Mouse (Mus musculus) mouse trophoblast stem cell (cell line): ENCODE results near the gene Lix1l.
"Not testable (repeated sequence)": the region's sequence is repeated elsewhere in the genome, so short reads cannot be mapped to it uniquely, and the experiment has no call there.

Experiments
- in situ Hi-C, 2 experiments: fragments of 300-500 bp; cut with MseI, MboI; formaldehyde crosslinking; loops; 2 replicates in 1 of 2; 3 replicates in 1 of 2; pipeline ENCODE4 v1.15.1; 2025

Lix1l gene

GRCm38 (mm10) chr3:96581771-96582515 is 19.0 kb upstream of the Lix1l start:
- in situ Hi-C loops, result loop anchor here (5.0 kb wide), 1 partner anchor 35 kb away; no protein-coding TSS in a partner anchor

GRCm38 (mm10) chr3:96583386-96583785 is 17.6 kb upstream of the Lix1l start:
- in situ Hi-C loops, result loop anchor here (5.0 kb wide), 1 partner anchor 36 kb away; no protein-coding TSS in a partner anchor

GRCm38 (mm10) chr3:96590657-96591056 is 10.3 kb upstream of the Lix1l start:
- in situ Hi-C loops, result no loop called here

GRCm38 (mm10) chr3:96593374-96593773 is 7.6 kb upstream of the Lix1l start:
- in situ Hi-C loops, result no loop called here

- in situ Hi-C loops, result no loop called here
Measured at GRCm38 (mm10) chr3:96593790-96594560, 7.0 kb upstream of the Lix1l start, which contains the start of gene Polr3gl. Polr3gl (minus strand) TSS chr3:96594181.

- in situ Hi-C loops, result no loop called here
Measured at GRCm38 (mm10) chr3:96594851-96595250, 6.1 kb upstream of the Lix1l start.

- in situ Hi-C loops, result no loop called here
Measured at GRCm38 (mm10) chr3:96595661-96596060, 5.3 kb upstream of the Lix1l start.

- in situ Hi-C loops, result no loop called here
Measured at GRCm38 (mm10) chr3:96596228-96596707, 4.7 kb upstream of the Lix1l start, which contains the start of gene Ankrd34a. Ankrd34a (plus strand) TSS chr3:96596636.

- in situ Hi-C loops, result no loop called here
Measured at GRCm38 (mm10) chr3:96596855-96597254, 4.1 kb upstream of the Lix1l start.

- in situ Hi-C loops, result no loop called here
Measured at GRCm38 (mm10) chr3:96597435-96597891, 3.5 kb upstream of the Lix1l start.

- in situ Hi-C loops, result no loop called here
Measured at GRCm38 (mm10) chr3:96598156-96599068, 2.5 kb upstream of the Lix1l start.

- in situ Hi-C loops, result no loop called here
Measured at GRCm38 (mm10) chr3:96599069-96599393, 1.9 kb upstream of the Lix1l start.

GRCm38 (mm10) chr3:96599411-96599810 is 1.5 kb upstream of the Lix1l start:
- in situ Hi-C loops, result no loop called here

GRCm38 (mm10) chr3:96601251-96601787 is 370 bp downstream of the Lix1l start:
- in situ Hi-C loops, result no loop called here

GRCm38 (mm10) chr3:96601941-96602703 is 1.2 kb downstream of the Lix1l start:
- in situ Hi-C loops, result no loop called here

GRCm38 (mm10) chr3:96602704-96603084 is 1.7 kb downstream of the Lix1l start:
- in situ Hi-C loops, result no loop called here

- in situ Hi-C loops, result no loop called here
Measured at GRCm38 (mm10) chr3:96603311-96603710, 2.4 kb downstream of the Lix1l start.

GRCm38 (mm10) chr3:96606007-96606406 is 5.1 kb downstream of the Lix1l start:
- in situ Hi-C loops, result not testable (repeated sequence)

- in situ Hi-C loops, result no loop called here
Measured at GRCm38 (mm10) chr3:96606618-96607017, 5.7 kb downstream of the Lix1l start.

- in situ Hi-C loops, result no loop called here
Measured at GRCm38 (mm10) chr3:96617941-96618340, 17.0 kb downstream of the Lix1l start.
